Mouse (Mus musculus) forebrain, embryonic 13.5 days (tissue): ENCODE measurements around the gene Stag1. TPM values are rescaled to one million over a fixed set of nuclear protein-coding genes. Genes with fewer than 3 reads are reported as not detected.

Experiments used
- ATAC-seq: fragments of 200-750 bp; cut with Nextera tagmentation; 2 replicates; pipeline ENCODE4 v1.8.0; 2017
- H3K27ac ChIP-seq: fragments of 300-500 bp; sonication (generic); 2 replicates; pipeline ENCODE4 v1.5.1; 2015; ENCODE audit warnings: inconsistent platforms, mild to moderate bottlenecking, moderate library complexity
- H3K27me3 ChIP-seq: fragments of 300-500 bp; sonication (generic); 2 replicates; pipeline ENCODE4 v1.6.1; 2015; ENCODE audit warnings: mild to moderate bottlenecking, inconsistent platforms
- H3K36me3 ChIP-seq: fragments of 300-500 bp; sonication (generic); 2 replicates; pipeline ENCODE4 v1.6.1; 2015; ENCODE audit warnings: mild to moderate bottlenecking, inconsistent platforms; ENCODE audit not compliant: poor library complexity, severe bottlenecking
- H3K4me1 ChIP-seq: fragments of 300-500 bp; sonication (generic); 2 replicates; pipeline ENCODE4 v1.6.1; 2015; ENCODE audit warnings: inconsistent platforms
- H3K4me2 ChIP-seq: fragments of 300-500 bp; sonication (generic); 2 replicates; pipeline ENCODE4 v1.6.1; 2015; ENCODE audit warnings: inconsistent platforms, mild to moderate bottlenecking, moderate library complexity
- H3K4me3 ChIP-seq: fragments of 300-500 bp; sonication (generic); 2 replicates; pipeline ENCODE4 v1.5.1; 2015; ENCODE audit warnings: mild to moderate bottlenecking, inconsistent platforms
- H3K9ac ChIP-seq: fragments of 300-500 bp; sonication (generic); 2 replicates; pipeline ENCODE4 v1.6.1; 2015; ENCODE audit warnings: mild to moderate bottlenecking, inconsistent platforms
- H3K9me3 ChIP-seq: fragments of 300-500 bp; sonication (generic); replicated peaks from 2 replicates; pipeline ENCODE4 v1.6.1; 2016; ENCODE audit warnings: inconsistent platforms
- WGBS: fragments of 180-500 bp; shearing (Covaris S2); methylation state at CpG from one replicate; pipeline ENCODE4 v1.1.7; 2015; 5-methylcytosine and 5-hydroxymethylcytosine counted together
- polyA plus RNA-seq: library from polyadenylated mRNA; unstranded; fragments of >200 nt; fragmentation: Nextera tagmentation; extraction: Ambion mirVana; gene quantifications from 2 replicates; pipeline ENCODE4 v1.2.1, GENCODE M21; 2015

Stag1 gene
- polyA plus RNA-seq, 1 experiment from 2014 or later = 54.4 TPM

DNA sequence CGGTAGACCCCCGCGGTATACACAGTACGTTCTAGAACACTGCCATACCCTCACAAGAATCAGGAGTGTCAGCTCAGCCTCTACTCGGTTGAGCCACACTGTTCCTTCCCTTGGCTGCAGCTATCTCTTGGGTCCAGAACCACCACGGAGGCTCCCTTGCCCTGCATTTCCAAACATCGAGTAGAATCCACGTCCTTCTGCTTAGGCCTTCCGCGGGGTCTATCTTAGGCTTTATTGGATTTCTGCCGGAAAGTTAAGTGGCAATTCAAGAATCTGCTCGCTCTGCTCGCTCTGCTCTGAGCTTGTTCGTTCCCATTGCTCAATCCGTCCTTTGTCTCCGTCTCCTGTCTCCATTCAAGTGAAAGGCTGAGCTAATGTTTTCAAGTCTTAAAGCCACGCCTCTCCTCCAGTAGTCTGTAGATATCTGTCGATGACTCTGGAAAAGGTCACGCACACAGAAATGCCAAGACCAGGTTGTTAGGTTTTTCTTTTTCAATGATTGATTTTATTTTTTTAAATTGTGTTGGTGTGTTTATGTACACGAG is 17.3 kb upstream of the Stag1 start:
- H3K4me2 ChIP-seq = no peak overlapping the region; the same call in 1 of the 2 replicates
- no peaks in the 10 kb centered on the region for H3K36me3 ChIP-seq
- H3K4me1 ChIP-seq = peaks cover 32% of the 10 kb centered on the region
- WGBS = 26% methylated on average over 20 of the region's 20 CpGs
- no peaks in the 10 kb centered on the region for H3K9me3 ChIP-seq
- no peaks in the 10 kb centered on the region for H3K27me3 ChIP-seq
- no peak overlapping the region for H3K27ac ChIP-seq
- ATAC-seq = peak; percentile 72; the same call in 1 of the 2 replicates
- no peak overlapping the region for H3K9ac ChIP-seq
- H3K4me3 ChIP-seq = no peak overlapping the region

DNA sequence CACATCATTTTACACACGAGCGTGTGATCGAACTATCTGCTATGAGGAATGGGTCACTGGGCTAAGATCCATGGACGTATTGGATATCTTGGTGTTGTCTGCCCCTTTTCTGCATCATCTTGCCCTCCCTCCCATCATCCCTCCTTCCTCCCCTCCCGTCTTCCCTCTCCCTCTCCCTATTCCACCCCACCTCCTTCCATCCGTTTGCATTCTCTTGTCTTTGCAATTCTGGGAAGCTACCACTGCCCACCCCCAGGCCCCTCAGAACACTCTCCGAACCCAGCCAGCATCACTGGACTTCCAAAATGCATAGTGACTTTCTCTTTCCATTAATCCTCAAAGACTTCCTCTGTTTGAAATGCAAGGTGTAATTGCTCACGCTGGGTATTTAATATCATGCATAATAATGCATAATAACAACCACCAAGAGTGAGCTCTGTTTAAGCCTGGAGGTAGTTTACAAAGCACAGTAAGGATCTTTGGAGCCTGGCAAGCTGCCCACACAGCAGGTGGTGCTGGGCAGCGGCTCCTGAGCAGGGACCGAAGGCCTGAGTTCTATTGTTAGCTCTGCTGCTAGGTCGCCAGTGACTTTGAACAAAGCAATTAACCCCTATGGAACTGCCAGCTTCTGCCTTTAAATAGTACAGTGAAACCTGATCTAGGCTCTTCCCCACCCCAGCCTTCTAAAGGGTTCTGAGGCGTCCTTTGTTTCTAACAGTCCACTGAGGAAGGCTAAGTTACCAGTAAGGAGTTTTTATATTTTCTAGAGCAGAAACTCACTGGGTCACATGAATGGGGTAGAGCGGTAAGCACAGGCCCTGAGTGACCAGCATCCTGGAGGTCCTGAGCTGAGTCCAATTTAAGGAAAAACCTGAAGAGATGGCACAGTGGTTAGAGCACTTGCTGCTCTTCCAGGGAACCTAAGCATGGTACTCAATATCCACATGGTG is 15.8 kb upstream of the Stag1 start:
- WGBS = 20% methylated on average over 13 of the region's 13 CpGs
- Histone ChIP-seq H3K27ac (peak overlapping the region; percentile 74), H3K9ac (no peak overlapping the region), H3K4me2 (peak overlapping the region; percentile 8; the same call in 1 of the 2 replicates), H3K27me3 (no peaks in the 10 kb centered on the region), H3K4me3 (no peak overlapping the region), H3K36me3 (no peaks in the 10 kb centered on the region), H3K4me1 (peaks cover 32% of the 10 kb centered on the region), H3K9me3 (no peaks in the 10 kb centered on the region)
- ATAC-seq = peak; percentile 75

DNA sequence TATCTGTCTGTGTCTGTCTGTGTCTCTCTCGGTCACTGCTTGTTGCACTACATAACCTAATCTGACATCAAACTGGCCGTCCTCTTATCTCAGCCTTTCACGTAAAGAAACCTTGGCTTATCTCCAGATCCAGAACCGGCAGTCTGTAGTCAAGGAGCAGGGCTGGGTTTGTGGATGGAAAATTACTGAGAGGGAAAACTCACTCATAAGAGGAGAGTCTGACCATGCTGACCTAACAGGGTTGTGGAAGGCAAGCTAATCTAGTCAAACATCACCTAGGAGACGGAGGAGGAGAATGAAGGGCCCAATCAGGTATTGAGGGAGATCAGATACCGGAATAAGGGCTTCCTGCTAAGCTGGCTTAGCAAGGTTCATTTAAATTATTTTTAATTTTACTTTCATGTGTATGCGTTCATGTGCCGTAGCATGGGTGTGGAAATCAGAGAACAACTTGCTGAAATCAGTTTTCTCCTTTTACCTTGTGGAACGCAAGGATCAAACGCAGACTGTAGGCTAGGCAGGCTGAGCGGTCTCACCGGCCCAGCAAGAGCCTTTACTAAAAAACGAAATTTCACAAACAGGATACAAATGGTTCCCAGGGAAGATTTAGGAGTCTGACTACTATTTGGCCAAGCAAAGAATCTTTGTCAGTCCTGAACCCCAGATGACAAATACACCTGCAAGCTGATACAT is 14.6 kb upstream of the Stag1 start:
- H3K27ac ChIP-seq = no peak overlapping the region
- no peak overlapping the region for H3K4me3 ChIP-seq
- H3K9ac ChIP-seq = no peak overlapping the region
- ATAC-seq = no peak
- no peaks in the 10 kb centered on the region for H3K9me3 ChIP-seq
- H3K4me2 ChIP-seq = peak overlapping the region; percentile 12; the same call in 1 of the 2 replicates
- H3K36me3 ChIP-seq = no peaks in the 10 kb centered on the region
- 51% methylated on average over 13 of the region's 13 CpGs for WGBS
- H3K27me3 ChIP-seq = no peaks in the 10 kb centered on the region
- H3K4me1 ChIP-seq = peaks cover 32% of the 10 kb centered on the region

DNA sequence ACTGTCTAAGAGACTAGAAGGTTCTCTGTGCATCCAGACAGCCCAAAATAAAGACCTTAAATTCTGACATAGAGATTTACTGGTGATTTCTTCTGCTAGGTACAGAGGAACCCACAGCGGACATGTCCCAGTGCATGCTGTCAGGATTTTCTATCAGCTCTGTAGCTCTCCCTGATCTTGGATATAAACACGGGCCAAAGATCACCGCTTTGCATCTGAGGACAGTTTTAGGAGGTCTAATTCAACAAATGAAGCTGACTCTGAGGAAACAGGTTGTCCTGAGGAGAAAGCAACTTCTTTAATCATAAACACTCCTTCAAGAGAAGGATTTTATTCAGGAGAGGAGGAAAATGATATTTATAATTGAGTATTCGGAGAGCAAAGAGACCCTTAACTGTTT is 13.6 kb upstream of the Stag1 start:
- WGBS = 92% methylated on average over 4 of the region's 4 CpGs

DNA sequence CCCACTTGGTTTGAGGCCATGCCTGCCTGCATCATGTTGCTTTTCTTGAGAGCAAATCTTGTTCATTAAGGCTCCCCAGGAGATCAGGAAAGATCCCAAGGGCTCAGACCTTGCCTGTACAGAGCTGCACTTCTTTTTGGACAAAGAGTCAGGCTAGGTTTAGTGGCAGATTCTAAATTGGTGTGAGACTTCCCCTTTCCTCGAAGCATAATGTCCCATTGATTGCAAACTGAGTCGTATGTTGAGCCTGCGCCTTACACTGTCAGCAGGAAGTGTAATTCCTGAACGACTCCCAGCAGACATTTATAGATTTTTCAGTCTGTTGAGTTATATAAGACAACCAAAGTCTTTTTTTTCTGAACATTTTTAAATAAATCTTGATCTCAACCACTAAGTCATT is 7.1 kb upstream of the Stag1 start:
- H3K4me1 ChIP-seq = no peaks in the 10 kb centered on the region
- no peak overlapping the region for H3K27ac ChIP-seq
- H3K4me2 ChIP-seq = no peak overlapping the region
- H3K9ac ChIP-seq = no peak overlapping the region
- WGBS = 78% methylated on average over 4 of the region's 4 CpGs
- no peaks in the 10 kb centered on the region for H3K9me3 ChIP-seq
- H3K27me3 ChIP-seq = no peaks in the 10 kb centered on the region
- H3K36me3 ChIP-seq = no peaks in the 10 kb centered on the region
- H3K4me3 ChIP-seq = no peak overlapping the region
- ATAC-seq = no peak

More for the DNA sequence above, 13.6 kb upstream of the Stag1 start:
- Histone ChIP-seq H3K36me3 (no peaks in the 10 kb centered on the region), H3K4me3 (no peak overlapping the region), H3K9ac (no peak overlapping the region), H3K27me3 (no peaks in the 10 kb centered on the region), H3K9me3 (no peaks in the 10 kb centered on the region), H3K4me1 (peaks cover 32% of the 10 kb centered on the region), H3K4me2 (no peak overlapping the region), H3K27ac (no peak overlapping the region)
- no peak for ATAC-seq

DNA sequence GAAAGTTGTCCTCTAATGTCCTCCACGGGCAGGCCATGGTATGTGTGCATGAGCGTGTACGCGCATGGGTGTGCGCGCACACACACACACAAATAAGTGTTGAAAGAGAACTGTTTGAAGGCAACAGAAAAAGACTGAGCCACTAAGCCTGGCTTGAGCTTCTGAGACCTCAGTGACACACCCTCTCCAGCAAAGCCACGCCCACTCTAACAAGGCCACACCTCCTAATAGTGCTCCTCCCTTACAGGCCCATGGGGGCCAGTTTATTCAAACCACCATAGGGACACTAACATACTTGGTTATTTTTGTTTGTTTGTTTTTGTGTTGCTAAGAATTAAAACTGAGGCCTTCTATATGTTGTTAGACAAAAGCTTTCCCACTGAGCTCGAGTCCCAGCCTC is 1.3 kb upstream of the Stag1 start:
- H3K9ac ChIP-seq = no peak overlapping the region
- H3K36me3 ChIP-seq = no peaks in the 10 kb centered on the region
- WGBS = 86% methylated on average over 8 of the region's 8 CpGs
- no peak overlapping the region for H3K4me3 ChIP-seq
- H3K9me3 ChIP-seq = no peaks in the 10 kb centered on the region
- no peaks in the 10 kb centered on the region for H3K27me3 ChIP-seq
- H3K4me1 ChIP-seq = peaks cover 20% of the 10 kb centered on the region
- H3K27ac ChIP-seq = no peak overlapping the region
- ATAC-seq = no peak
- H3K4me2 ChIP-seq = no peak overlapping the region

DNA sequence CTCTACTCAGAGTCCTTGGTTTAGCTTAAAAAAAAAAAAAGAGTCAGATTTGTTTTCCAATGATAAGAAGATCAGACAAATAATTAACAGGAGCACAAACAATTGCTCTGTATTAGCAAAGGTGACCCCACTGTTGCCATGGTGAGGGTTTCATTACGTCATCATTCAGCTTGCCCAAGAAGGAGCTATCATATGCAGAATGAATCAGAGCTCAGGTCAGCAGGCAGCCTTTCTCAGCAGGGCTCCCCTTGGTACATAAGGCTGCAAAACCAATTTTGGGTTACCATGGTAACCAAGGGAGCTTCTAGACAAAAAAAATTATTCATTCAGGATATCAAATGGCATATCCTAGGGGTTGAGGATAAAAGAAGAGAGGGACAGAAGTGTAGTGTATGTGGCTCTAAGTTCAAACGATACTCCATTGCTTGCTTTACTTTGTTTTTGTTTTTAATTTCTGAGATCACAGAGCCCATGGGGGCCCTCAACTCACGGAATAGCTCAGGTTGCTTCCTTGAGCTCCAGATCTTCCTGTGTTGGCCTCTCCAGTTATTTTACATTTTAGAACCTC is 2.2 kb downstream of the Stag1 start:
- no peak overlapping the region for H3K9ac ChIP-seq
- H3K4me1 ChIP-seq = peaks cover 25% of the 10 kb centered on the region
- H3K4me2 ChIP-seq = no peak overlapping the region
- no peak overlapping the region for H3K4me3 ChIP-seq
- 21% methylated on average over 3 of the region's 3 CpGs for WGBS
- no peaks in the 10 kb centered on the region for H3K9me3 ChIP-seq
- no peak for ATAC-seq
- no peaks in the 10 kb centered on the region for H3K27me3 ChIP-seq
- no peak overlapping the region for H3K27ac ChIP-seq
- H3K36me3 ChIP-seq = no peaks in the 10 kb centered on the region

DNA sequence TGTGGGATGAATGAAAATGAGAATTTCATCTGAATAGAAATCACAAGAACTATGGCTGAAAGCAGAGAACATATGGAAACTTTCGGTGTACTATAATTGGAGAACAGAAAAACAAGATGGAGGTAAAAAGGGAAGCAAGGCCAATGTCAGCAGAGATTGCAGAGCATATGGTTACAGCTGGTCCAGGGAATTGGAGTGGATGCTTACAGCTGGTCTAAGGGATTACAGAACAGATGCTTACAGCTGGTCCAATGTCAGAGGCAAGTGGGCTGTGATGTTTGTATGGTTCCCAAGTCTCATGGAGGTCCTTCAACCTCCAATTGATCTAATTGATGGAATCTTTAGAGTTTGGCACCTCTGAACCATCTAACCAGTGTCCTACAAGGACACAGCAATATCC is 4.5 kb downstream of the Stag1 start:
- Histone ChIP-seq H3K9ac (no peak overlapping the region), H3K4me1 (peaks cover 31% of the 10 kb centered on the region), H3K4me2 (no peak overlapping the region), H3K27me3 (no peaks in the 10 kb centered on the region), H3K4me3 (no peak overlapping the region), H3K9me3 (no peaks in the 10 kb centered on the region), H3K36me3 (no peaks in the 10 kb centered on the region), H3K27ac (no peak overlapping the region)
- WGBS = 95% methylated on average over 1 of the region's 1 CpGs
- no peak for ATAC-seq

DNA sequence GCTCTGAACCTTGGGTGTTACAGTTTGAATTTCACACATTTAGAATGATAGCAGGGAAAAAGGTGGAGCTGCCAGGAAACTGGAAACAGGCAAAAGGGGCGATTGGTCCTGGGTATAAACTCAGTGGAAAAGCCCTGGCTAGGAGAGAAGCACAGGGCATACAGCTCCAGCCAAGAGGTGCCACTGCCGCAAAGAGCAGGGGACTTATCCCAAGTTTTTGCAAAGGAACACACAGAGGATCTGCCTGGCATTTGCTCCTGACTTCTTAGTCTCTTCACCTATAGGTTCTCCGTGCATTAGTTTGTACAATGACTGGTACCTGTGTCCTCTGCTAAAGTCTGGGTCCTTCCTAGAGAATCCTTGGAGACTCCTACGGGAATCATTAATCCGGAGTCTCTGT is 5.6 kb downstream of the Stag1 start:
- no peaks in the 10 kb centered on the region for H3K27me3 ChIP-seq
- no peak overlapping the region for H3K4me3 ChIP-seq
- ATAC-seq = no peak
- WGBS = 76% methylated on average over 5 of the region's 5 CpGs
- no peaks in the 10 kb centered on the region for H3K9me3 ChIP-seq
- no peak overlapping the region for H3K27ac ChIP-seq
- H3K36me3 ChIP-seq = no peaks in the 10 kb centered on the region
- H3K4me1 ChIP-seq = peaks cover 31% of the 10 kb centered on the region
- no peak overlapping the region for H3K9ac ChIP-seq
- H3K4me2 ChIP-seq = no peak overlapping the region

DNA sequence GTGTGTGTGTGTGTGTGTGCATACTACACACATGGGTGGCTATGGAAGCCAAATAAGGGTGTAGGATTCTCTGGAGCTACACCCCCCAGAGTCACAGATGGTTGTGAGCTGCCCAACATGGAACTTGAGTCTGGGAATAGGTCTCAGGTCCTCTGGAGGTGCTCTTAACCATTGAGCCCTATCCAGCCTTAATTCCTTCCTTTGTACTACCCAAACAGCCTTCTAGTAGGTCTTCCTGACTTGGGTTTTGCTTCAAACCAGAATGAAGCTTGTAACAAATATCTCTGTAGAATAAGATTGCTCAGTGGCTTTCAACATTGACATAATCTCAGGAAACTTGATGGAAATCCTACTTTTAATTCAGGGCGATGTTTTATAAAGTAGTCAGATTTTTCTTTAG is 7.9 kb downstream of the Stag1 start:
- H3K27ac ChIP-seq = no peak overlapping the region

DNA sequence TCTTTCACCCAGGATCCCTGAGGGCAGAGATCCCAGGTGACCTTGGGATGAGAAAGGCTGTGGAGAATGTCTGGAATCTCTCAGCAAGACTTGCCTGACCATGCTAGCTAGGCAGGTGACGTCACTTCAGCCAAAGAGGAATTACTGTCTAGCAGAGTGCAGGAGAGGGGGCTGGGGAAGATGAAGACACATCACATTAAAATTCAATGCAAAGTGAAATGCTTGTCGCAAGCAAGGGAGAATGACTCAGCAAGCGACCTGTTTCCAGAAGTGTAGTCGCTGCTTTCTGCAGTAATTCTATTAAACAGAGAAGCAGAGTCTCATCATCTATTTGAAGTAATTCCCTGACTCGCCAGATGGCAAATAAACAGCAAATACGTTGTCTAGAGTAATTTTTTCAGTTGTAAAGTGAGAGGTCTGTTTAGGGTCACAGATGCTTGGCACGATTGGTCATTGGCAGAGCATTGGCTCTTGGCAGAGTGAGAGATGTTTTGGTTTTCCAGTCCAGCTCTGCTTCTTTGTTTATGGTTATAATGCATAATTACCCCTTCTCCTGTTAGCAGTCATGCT is 8.5 kb downstream of the Stag1 start:
- H3K4me2 ChIP-seq = no peak overlapping the region
- no peak overlapping the region for H3K4me3 ChIP-seq
- 53% methylated on average over 7 of the region's 7 CpGs for WGBS
- no peak overlapping the region for H3K27ac ChIP-seq
- H3K9ac ChIP-seq = no peak overlapping the region
- no peaks in the 10 kb centered on the region for H3K9me3 ChIP-seq
- H3K36me3 ChIP-seq = no peaks in the 10 kb centered on the region
- H3K4me1 ChIP-seq = peaks cover 11% of the 10 kb centered on the region
- peak; percentile 33; the same call in 1 of the 2 replicates for ATAC-seq
- H3K27me3 ChIP-seq = no peaks in the 10 kb centered on the region

More for the DNA sequence above, 7.9 kb downstream of the Stag1 start:
- no peak overlapping the region for H3K4me3 ChIP-seq
- no peaks in the 10 kb centered on the region for H3K36me3 ChIP-seq
- no peaks in the 10 kb centered on the region for H3K9me3 ChIP-seq
- H3K9ac ChIP-seq = no peak overlapping the region
- no peaks in the 10 kb centered on the region for H3K27me3 ChIP-seq
- ATAC-seq = no peak
- no peak overlapping the region for H3K4me2 ChIP-seq
- H3K4me1 ChIP-seq = peaks cover 11% of the 10 kb centered on the region
- WGBS = 94% methylated on average over 1 of the region's 1 CpGs
